Mouse (Mus musculus) forebrain, embryonic 15.5 days (tissue): ENCODE measurements around the gene Pam. TPM values are rescaled to one million over a fixed set of nuclear protein-coding genes. Genes with fewer than 3 reads are reported as not detected.

ENCODE experiments used
- ATAC-seq: fragments of 200-750 bp; cut with Nextera tagmentation; replicated peaks from 2 replicates; pipeline ENCODE4 v1.8.0; 2017; ENCODE audit warnings: mild to moderate bottlenecking, moderate TSS enrichment, moderate library complexity
- H3K27ac ChIP-seq: fragments of 300-500 bp; sonication (generic); replicated peaks from 2 replicates; pipeline ENCODE4 v1.5.1; 2015; ENCODE audit warnings: mild to moderate bottlenecking, inconsistent platforms
- H3K27me3 ChIP-seq: fragments of 300-500 bp; sonication (generic); 2 replicates; pipeline ENCODE4 v1.6.1; 2015; ENCODE audit warnings: inconsistent platforms
- H3K36me3 ChIP-seq: fragments of 300-500 bp; sonication (generic); 2 replicates; pipeline ENCODE4 v1.6.1; 2015; ENCODE audit warnings: mild to moderate bottlenecking, inconsistent platforms
- H3K4me1 ChIP-seq: fragments of 300-500 bp; sonication (generic); 2 replicates; pipeline ENCODE4 v1.6.1; 2015; ENCODE audit warnings: inconsistent platforms
- H3K4me2 ChIP-seq: fragments of 300-500 bp; sonication (generic); replicated peaks from 2 replicates; pipeline ENCODE4 v1.6.1; 2015; ENCODE audit warnings: mild to moderate bottlenecking, inconsistent platforms
- H3K4me3 ChIP-seq: fragments of 300-500 bp; sonication (generic); 2 replicates; pipeline ENCODE4 v1.5.1; 2015; ENCODE audit warnings: mild to moderate bottlenecking, inconsistent platforms
- H3K9ac ChIP-seq: fragments of 300-500 bp; sonication (generic); replicated peaks from 2 replicates; pipeline ENCODE4 v1.6.1; 2015; ENCODE audit warnings: mild to moderate bottlenecking, inconsistent platforms
- H3K9me3 ChIP-seq: fragments of 300-500 bp; sonication (generic); 2 replicates; pipeline ENCODE4 v1.6.1; 2016; ENCODE audit warnings: inconsistent platforms
- WGBS: fragments of 180-500 bp; shearing (Covaris S2); methylation state at CpG from one replicate; pipeline ENCODE4 v1.1.7; 2015; ENCODE audit warnings: mixed read lengths; 5-methylcytosine and 5-hydroxymethylcytosine counted together
- polyA plus RNA-seq: library from polyadenylated mRNA; unstranded; fragments of >200 nt; fragmentation: Nextera tagmentation; extraction: Ambion mirVana; gene quantifications from 2 replicates; pipeline ENCODE4 v1.2.1, GENCODE M21; 2015

The Pam gene
- polyA plus RNA-seq, 1 experiment from 2014 or later, result 57.9 TPM

GRCm38 (mm10) chr1:98073826-98074225 is 21.6 kb downstream of the Pam start:
- peak overlapping the region; percentile 34; the same call in 1 of the 2 replicates for H3K27ac ChIP-seq
- 64% methylated on average over 4 of the region's 4 CpGs for WGBS
- no peak overlapping the region for H3K4me2 ChIP-seq

GRCm38 (mm10) chr1:98073127-98073526 is 22.3 kb downstream of the Pam start:
- Histone ChIP-seq H3K4me1 (peaks cover 18% of the 10 kb centered on the region), H3K9me3 (no peaks in the 10 kb centered on the region), H3K4me3 (no peak overlapping the region), H3K27me3 (no peaks in the 10 kb centered on the region), H3K4me2 (no peak overlapping the region), H3K27ac (peak overlapping the region; percentile 34; the same call in 1 of the 2 replicates), H3K9ac (no peak overlapping the region), H3K36me3 (no peaks in the 10 kb centered on the region)
- ATAC-seq, result no peak
- 11% methylated on average over 2 of the region's 2 CpGs for WGBS

More at GRCm38 (mm10) chr1:98073826-98074225, 21.6 kb downstream of the Pam start:
- no peak for ATAC-seq
- Histone ChIP-seq H3K27me3 (no peaks in the 10 kb centered on the region), H3K4me1 (peaks cover 23% of the 10 kb centered on the region), H3K9ac (no peak overlapping the region), H3K36me3 (no peaks in the 10 kb centered on the region), H3K9me3 (no peaks in the 10 kb centered on the region), H3K4me3 (no peak overlapping the region)

GRCm38 (mm10) chr1:98072045-98072444 is 23.4 kb downstream of the Pam start:
- Histone ChIP-seq H3K4me2 (no peak overlapping the region), H3K4me3 (no peak overlapping the region), H3K27me3 (no peaks in the 10 kb centered on the region), H3K9me3 (0 out of 2 replicates have a peak, but pooled peaks cover 4% of the 10 kb centered on the region), H3K36me3 (no peaks in the 10 kb centered on the region), H3K9ac (no peak overlapping the region), H3K4me1 (peaks cover 16% of the 10 kb centered on the region), H3K27ac (no peak overlapping the region)
- WGBS, result 60% methylated on average over 6 of the region's 6 CpGs
- 0 out of 2 replicates have a peak, but pooled peaks have one; percentile 26 for ATAC-seq

- 0 out of 2 replicates have a peak, but pooled peaks cover 4% of the 10 kb centered on the region for H3K9me3 ChIP-seq
- H3K4me3 ChIP-seq, result no peak overlapping the region
- no peaks in the 10 kb centered on the region for H3K36me3 ChIP-seq
- no peak for ATAC-seq
- no peaks in the 10 kb centered on the region for H3K27me3 ChIP-seq
- peaks cover 16% of the 10 kb centered on the region for H3K4me1 ChIP-seq
- no peak overlapping the region for H3K4me2 ChIP-seq
- no peak overlapping the region for H3K9ac ChIP-seq
- WGBS, result 88% methylated on average over 9 of the region's 9 CpGs
- no peak overlapping the region for H3K27ac ChIP-seq
Observed at GRCm38 (mm10) chr1:98071436-98071835, 24.0 kb downstream of the Pam start.

GRCm38 (mm10) chr1:98070743-98071325 is 24.6 kb downstream of the Pam start:
- H3K4me3 ChIP-seq, result no peak overlapping the region
- no peaks in the 10 kb centered on the region for H3K36me3 ChIP-seq
- WGBS, result 54% methylated on average over 5 of the region's 5 CpGs
- no peak overlapping the region for H3K9ac ChIP-seq
- H3K9me3 ChIP-seq, result 0 out of 2 replicates have a peak, but pooled peaks cover 4% of the 10 kb centered on the region
- peaks cover 16% of the 10 kb centered on the region for H3K4me1 ChIP-seq
- H3K4me2 ChIP-seq, result no peak overlapping the region
- H3K27ac ChIP-seq, result no peak overlapping the region
- H3K27me3 ChIP-seq, result no peaks in the 10 kb centered on the region
- ATAC-seq, result no peak

- 96% methylated on average over 4 of the region's 4 CpGs for WGBS
- Histone ChIP-seq H3K27me3 (no peaks in the 10 kb centered on the region), H3K27ac (no peak overlapping the region), H3K4me3 (no peak overlapping the region), H3K4me2 (no peak overlapping the region), H3K9ac (no peak overlapping the region), H3K4me1 (peaks cover 6% of the 10 kb centered on the region), H3K36me3 (no peaks in the 10 kb centered on the region), H3K9me3 (0 out of 2 replicates have a peak, but pooled peaks cover 4% of the 10 kb centered on the region)
- no peak for ATAC-seq
Observed at GRCm38 (mm10) chr1:98068177-98068576, 27.3 kb downstream of the Pam start.

- Histone ChIP-seq H3K4me1 (no peaks in the 10 kb centered on the region), H3K27ac (no peak overlapping the region), H3K27me3 (no peaks in the 10 kb centered on the region), H3K4me2 (no peak overlapping the region), H3K9ac (no peak overlapping the region), H3K9me3 (no peaks in the 10 kb centered on the region), H3K36me3 (no peaks in the 10 kb centered on the region), H3K4me3 (no peak overlapping the region)
- no peak for ATAC-seq
- 77% methylated on average over 2 of the region's 2 CpGs for WGBS
Observed at GRCm38 (mm10) chr1:98062074-98062473, 33.4 kb downstream of the Pam start.

- Histone ChIP-seq H3K4me1 (no peaks in the 10 kb centered on the region), H3K27ac (no peak overlapping the region), H3K4me2 (no peak overlapping the region), H3K9ac (no peak overlapping the region), H3K9me3 (no peaks in the 10 kb centered on the region), H3K27me3 (no peaks in the 10 kb centered on the region), H3K4me3 (no peak overlapping the region), H3K36me3 (no peaks in the 10 kb centered on the region)
- WGBS, result 85% methylated on average over 1 of the region's 1 CpGs
- no peak for ATAC-seq
Observed at GRCm38 (mm10) chr1:98059401-98059800, 36.0 kb downstream of the Pam start.

- H3K4me1 ChIP-seq, result 0 out of 2 replicates have a peak, but pooled peaks cover 5% of the 10 kb centered on the region
- no peak overlapping the region for H3K4me2 ChIP-seq
- H3K27ac ChIP-seq, result no peak overlapping the region
- no peak overlapping the region for H3K4me3 ChIP-seq
- H3K27me3 ChIP-seq, result no peaks in the 10 kb centered on the region
- no peak overlapping the region for H3K9ac ChIP-seq
- 48% methylated on average over 11 of the region's 11 CpGs for WGBS
- H3K9me3 ChIP-seq, result no peaks in the 10 kb centered on the region
- no peaks in the 10 kb centered on the region for H3K36me3 ChIP-seq
- ATAC-seq, result no peak
Observed at GRCm38 (mm10) chr1:98056996-98057945, 38.2 kb downstream of the Pam start.

GRCm38 (mm10) chr1:98056277-98056676 is 39.2 kb downstream of the Pam start:
- Histone ChIP-seq H3K4me1 (0 out of 2 replicates have a peak, but pooled peaks cover 5% of the 10 kb centered on the region), H3K27ac (no peak overlapping the region), H3K36me3 (no peaks in the 10 kb centered on the region), H3K4me2 (no peak overlapping the region), H3K9ac (no peak overlapping the region), H3K27me3 (no peaks in the 10 kb centered on the region), H3K4me3 (no peak overlapping the region), H3K9me3 (no peaks in the 10 kb centered on the region)
- WGBS, result 46% methylated on average over 6 of the region's 6 CpGs
- ATAC-seq, result no peak

- H3K27me3 ChIP-seq, result no peaks in the 10 kb centered on the region
- 0 out of 2 replicates have a peak, but pooled peaks cover 5% of the 10 kb centered on the region for H3K4me1 ChIP-seq
- no peak overlapping the region for H3K27ac ChIP-seq
- no peak overlapping the region for H3K9ac ChIP-seq
- 96% methylated on average over 8 of the region's 8 CpGs for WGBS
- no peaks in the 10 kb centered on the region for H3K36me3 ChIP-seq
- no peak overlapping the region for H3K4me3 ChIP-seq
- no peaks in the 10 kb centered on the region for H3K9me3 ChIP-seq
- H3K4me2 ChIP-seq, result no peak overlapping the region
- ATAC-seq, result no peak
Observed at GRCm38 (mm10) chr1:98055591-98055990, 39.9 kb downstream of the Pam start.

- no peak overlapping the region for H3K9ac ChIP-seq
- ATAC-seq, result peak; percentile 56
- no peaks in the 10 kb centered on the region for H3K27me3 ChIP-seq
- H3K4me1 ChIP-seq, result peaks cover 8% of the 10 kb centered on the region
- no peaks in the 10 kb centered on the region for H3K36me3 ChIP-seq
- WGBS, result 10% methylated on average over 3 of the region's 3 CpGs
- H3K4me2 ChIP-seq, result no peak overlapping the region
- H3K27ac ChIP-seq, result no peak overlapping the region
- no peak overlapping the region for H3K4me3 ChIP-seq
- H3K9me3 ChIP-seq, result no peaks in the 10 kb centered on the region
Observed at GRCm38 (mm10) chr1:98053994-98054393, 41.5 kb downstream of the Pam start.
